Mouse (Mus musculus) hindbrain, embryonic 12.5 days (tissue): ENCODE measurements around the gene Igf1. TPM values are rescaled to one million over a fixed set of nuclear protein-coding genes. Genes with fewer than 3 reads are reported as not detected.
A peak's percentile ranks its signal among the peaks of the same experiment; 100 is the strongest.

ENCODE experiments used
- ATAC-seq: fragments of 200-750 bp; cut with Nextera tagmentation; 2 replicates; pipeline ENCODE4 v1.8.0; 2017; ENCODE audit warnings: moderate TSS enrichment; ENCODE audit not compliant: low FRiP score
- H3K27ac ChIP-seq: fragments of 300-500 bp; sonication (generic); 2 replicates; pipeline ENCODE4 v1.5.1; 2016; ENCODE audit warnings: mild to moderate bottlenecking
- H3K27me3 ChIP-seq: fragments of 300-500 bp; sonication (generic); 2 replicates; pipeline ENCODE4 v1.6.1; 2016; ENCODE audit warnings: mild to moderate bottlenecking
- H3K36me3 ChIP-seq: fragments of 300-500 bp; sonication (generic); 2 replicates; pipeline ENCODE4 v1.6.1; 2016; ENCODE audit warnings: mild to moderate bottlenecking
- H3K4me1 ChIP-seq: fragments of 300-500 bp; sonication (generic); 2 replicates; pipeline ENCODE4 v1.6.1; 2016
- H3K4me2 ChIP-seq: fragments of 300-500 bp; sonication (generic); replicated peaks from 2 replicates; pipeline ENCODE4 v1.6.1; 2016; ENCODE audit warnings: mild to moderate bottlenecking
- H3K4me3 ChIP-seq: fragments of 300-500 bp; sonication (generic); 2 replicates; pipeline ENCODE4 v1.5.1; 2016; ENCODE audit warnings: mild to moderate bottlenecking
- H3K9ac ChIP-seq: fragments of 300-500 bp; sonication (generic); 2 replicates; pipeline ENCODE4 v1.6.1; 2016; ENCODE audit warnings: mild to moderate bottlenecking, moderate library complexity
- H3K9me3 ChIP-seq: fragments of 300-500 bp; sonication (generic); replicated peaks from 2 replicates; pipeline ENCODE4 v1.6.1; 2016; ENCODE audit warnings: mild to moderate bottlenecking
- WGBS: fragments of 180-500 bp; shearing (Covaris S2); methylation state at CpG from one replicate; pipeline ENCODE4 v1.1.7; 2016; 5-methylcytosine and 5-hydroxymethylcytosine counted together
- polyA plus RNA-seq: library from polyadenylated mRNA; unstranded; fragments of >200 nt; fragmentation: Nextera tagmentation; extraction: Ambion mirVana; gene quantifications from 2 replicates; pipeline ENCODE4 v1.2.1, GENCODE M21; 2016

The Igf1 gene
- polyA plus RNA-seq, 1 experiment from 2014 or later: 21.3 TPM

DNA sequence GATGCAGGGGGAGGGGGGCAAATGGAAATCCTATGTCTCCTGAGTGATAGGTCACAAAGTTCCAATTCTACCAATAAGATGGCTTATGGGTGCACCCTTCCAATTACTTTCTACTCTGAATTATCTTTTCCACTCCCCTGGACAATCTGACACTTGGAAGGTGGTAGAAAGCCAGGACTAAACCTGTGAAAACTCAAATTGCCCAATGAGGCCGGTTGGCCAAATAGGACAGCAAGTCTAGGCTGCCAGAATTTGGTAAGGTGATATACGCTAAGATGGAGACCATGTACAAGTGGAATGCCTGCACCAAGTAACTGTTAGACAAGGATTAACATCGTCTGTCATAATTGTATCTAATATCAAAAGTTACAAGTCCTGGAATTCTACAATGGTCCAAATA lies 55.8 kb downstream of the Igf1 start:
- Histone ChIP-seq H3K4me3 (no peak overlapping the region), H3K4me2 (no peak overlapping the region), H3K4me1 (no peaks in the 10 kb centered on the region), H3K36me3 (no peaks in the 10 kb centered on the region), H3K9ac (no peak overlapping the region), H3K27ac (no peak overlapping the region), H3K27me3 (no peaks in the 10 kb centered on the region), H3K9me3 (no peaks in the 10 kb centered on the region)
- WGBS: 92% methylated on average over 3 of the region's 3 CpGs
- ATAC-seq: no peak

DNA sequence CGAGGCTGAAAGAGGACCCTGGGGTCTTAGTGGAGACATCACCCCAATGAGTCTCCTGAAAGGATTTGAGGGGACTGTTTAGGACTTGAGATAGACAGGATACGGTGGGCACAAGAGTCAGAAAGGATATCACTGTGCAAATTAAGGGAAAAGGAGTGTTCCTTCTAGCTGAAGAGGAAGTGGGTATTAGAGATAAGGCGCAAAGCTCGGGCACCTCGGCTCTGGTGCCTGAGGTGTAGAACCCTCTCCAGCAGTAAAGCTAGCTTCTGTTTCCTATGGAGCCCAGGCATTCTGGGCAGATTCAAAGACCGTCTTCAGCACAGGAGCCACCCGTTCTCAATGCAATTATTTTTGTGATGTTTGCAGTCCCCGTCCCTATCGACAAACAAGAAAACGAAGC lies 56.9 kb downstream of the Igf1 start:
- H3K9ac ChIP-seq: no peak overlapping the region
- ATAC-seq: no peak
- 87% methylated on average over 10 of the region's 10 CpGs for WGBS

DNA sequence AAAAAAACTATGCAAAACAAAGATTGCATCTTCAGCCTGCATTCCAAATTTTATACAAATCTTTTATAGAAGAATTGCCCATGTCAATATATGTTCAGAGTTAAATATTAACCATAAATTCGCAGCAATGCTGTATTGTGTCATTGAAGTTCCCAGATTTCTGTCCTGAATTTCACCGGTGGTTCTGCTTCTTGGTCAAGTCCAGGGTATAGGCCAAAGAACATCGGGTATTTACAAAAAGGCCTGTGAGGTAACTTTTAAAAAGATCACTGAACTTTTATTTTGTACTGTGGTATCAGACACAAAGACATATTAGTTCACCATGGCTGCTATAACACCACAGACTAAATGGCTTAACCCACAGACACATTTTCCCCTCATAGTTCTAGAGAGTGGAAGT lies 57.7 kb downstream of the Igf1 start:
- Histone ChIP-seq H3K4me3 (no peak overlapping the region), H3K27me3 (no peaks in the 10 kb centered on the region), H3K9ac (no peak overlapping the region), H3K4me2 (no peak overlapping the region), H3K4me1 (no peaks in the 10 kb centered on the region), H3K9me3 (no peaks in the 10 kb centered on the region), H3K36me3 (no peaks in the 10 kb centered on the region), H3K27ac (no peak overlapping the region)
- ATAC-seq: no peak
- 91% methylated on average over 3 of the region's 3 CpGs for WGBS

More for the DNA sequence above, 56.9 kb downstream of the Igf1 start:
- no peaks in the 10 kb centered on the region for H3K9me3 ChIP-seq
- no peaks in the 10 kb centered on the region for H3K27me3 ChIP-seq
- no peaks in the 10 kb centered on the region for H3K4me1 ChIP-seq
- H3K4me3 ChIP-seq: no peak overlapping the region
- H3K27ac ChIP-seq: no peak overlapping the region
- no peaks in the 10 kb centered on the region for H3K36me3 ChIP-seq
- no peak overlapping the region for H3K4me2 ChIP-seq

DNA sequence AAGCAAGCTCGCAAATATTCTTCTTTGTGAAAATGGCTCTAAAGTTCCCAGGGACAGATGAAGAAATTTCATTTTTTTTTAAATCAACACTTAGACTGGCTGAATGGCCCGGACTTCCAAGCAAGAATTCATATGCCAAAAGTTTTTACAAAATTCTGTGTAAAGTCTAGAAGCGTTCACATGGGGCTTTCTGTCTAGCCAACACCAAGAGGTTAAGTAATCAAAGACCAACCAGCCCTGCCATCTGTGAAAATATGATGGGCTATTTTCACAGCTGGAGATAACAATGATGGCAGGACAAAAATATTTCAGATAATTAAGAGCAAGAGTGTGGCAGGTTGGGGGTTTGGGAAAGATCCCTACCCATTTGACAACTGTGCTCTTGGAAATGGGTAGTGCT lies 64.2 kb downstream of the Igf1 start:
- H3K27ac ChIP-seq: no peak overlapping the region
- no peaks in the 10 kb centered on the region for H3K27me3 ChIP-seq
- WGBS: 80% methylated on average over 3 of the region's 3 CpGs
- H3K9ac ChIP-seq: no peak overlapping the region
- H3K4me3 ChIP-seq: no peak overlapping the region
- no peaks in the 10 kb centered on the region for H3K36me3 ChIP-seq
- H3K4me2 ChIP-seq: no peak overlapping the region
- H3K4me1 ChIP-seq: peaks cover 10% of the 10 kb centered on the region
- H3K9me3 ChIP-seq: no peaks in the 10 kb centered on the region
- no peak for ATAC-seq

DNA sequence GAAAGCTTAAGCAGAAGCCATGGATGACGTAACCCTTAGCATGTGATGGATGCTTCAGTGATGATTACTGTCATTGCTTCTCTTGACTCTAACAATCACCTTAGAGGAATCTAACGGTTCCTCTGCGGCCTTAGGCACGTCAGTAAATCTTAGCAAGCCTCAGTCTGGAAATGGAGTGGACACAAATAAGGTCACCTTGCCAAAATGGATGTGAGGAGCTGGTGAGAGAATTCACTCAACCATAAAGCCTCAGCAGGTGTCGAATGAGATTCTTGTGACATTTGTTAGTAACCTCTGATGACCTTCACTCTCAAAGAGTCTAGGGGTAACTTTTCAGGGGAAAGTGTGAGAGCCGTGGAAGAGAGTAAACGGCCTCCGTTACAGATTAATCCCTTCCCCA lies 68.5 kb downstream of the Igf1 start:
- H3K27ac ChIP-seq: 0 out of 2 replicates have a peak overlapping the region, but pooled peaks have one; percentile 52
- no peaks in the 10 kb centered on the region for H3K36me3 ChIP-seq
- no peak for ATAC-seq
- H3K9me3 ChIP-seq: no peaks in the 10 kb centered on the region
- 51% methylated on average over 8 of the region's 8 CpGs for WGBS
- no peak overlapping the region for H3K9ac ChIP-seq
- peaks cover 10% of the 10 kb centered on the region for H3K4me1 ChIP-seq
- H3K27me3 ChIP-seq: no peaks in the 10 kb centered on the region
- H3K4me2 ChIP-seq: no peak overlapping the region
- no peak overlapping the region for H3K4me3 ChIP-seq

DNA sequence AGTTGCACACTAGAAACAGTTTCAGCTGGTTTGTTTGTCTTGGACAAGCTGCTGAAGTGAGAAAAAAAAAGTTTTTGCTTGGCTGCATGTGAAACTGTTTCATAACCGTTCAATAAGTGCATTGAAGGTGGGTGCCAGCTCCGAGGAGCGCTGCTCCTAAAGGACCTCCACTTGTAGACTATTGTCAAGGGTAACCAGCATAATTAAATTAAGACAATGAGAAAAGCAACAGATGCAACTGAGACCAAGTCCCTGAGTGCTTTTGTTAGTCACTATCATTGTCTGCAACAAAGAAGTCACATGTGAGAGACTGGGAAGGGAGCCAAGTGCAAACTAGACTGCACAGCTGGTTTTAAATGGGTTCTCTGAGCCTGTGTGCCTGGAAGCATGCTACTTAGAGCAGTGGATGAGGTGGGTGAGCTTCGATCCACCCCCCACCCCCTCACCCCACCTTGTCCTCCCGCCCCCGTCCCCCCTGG lies 69.1 kb downstream of the Igf1 start:
- no peak overlapping the region for H3K4me3 ChIP-seq
- H3K9me3 ChIP-seq: no peaks in the 10 kb centered on the region
- H3K4me2 ChIP-seq: no peak overlapping the region
- peaks cover 10% of the 10 kb centered on the region for H3K4me1 ChIP-seq
- H3K27me3 ChIP-seq: no peaks in the 10 kb centered on the region
- whole genome bisulfite sequencing: 14% methylated on average over 5 of the region's 6 CpGs
- peak overlapping the region; percentile 52; the same call in 1 of the 2 replicates for H3K27ac ChIP-seq
- H3K9ac ChIP-seq: no peak overlapping the region
- ATAC-seq: peak; percentile 95
- H3K36me3 ChIP-seq: no peaks in the 10 kb centered on the region

DNA sequence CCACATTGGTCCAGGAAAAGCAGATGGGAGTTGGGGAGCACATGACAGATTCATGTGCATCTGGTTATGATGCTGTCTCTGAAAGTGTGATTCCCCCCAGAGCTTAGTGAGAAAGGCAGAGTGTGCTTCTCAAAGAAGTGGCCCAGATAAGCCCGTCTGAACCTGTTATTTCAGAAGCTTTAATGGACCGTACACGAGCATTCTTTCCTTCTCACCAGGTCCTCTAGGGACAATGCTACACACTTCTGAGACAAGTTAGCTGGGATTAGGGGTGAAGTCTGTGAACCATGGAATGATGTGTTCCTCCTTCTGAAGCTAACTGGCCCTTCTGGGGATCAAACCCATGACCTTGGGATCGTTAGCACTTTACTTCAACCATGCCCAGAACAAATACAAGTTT lies 90.1 kb downstream of the Igf1 start:
- H3K9ac ChIP-seq: no peak overlapping the region
- WGBS: 76% methylated on average over 4 of the region's 4 CpGs
- no peak overlapping the region for H3K27ac ChIP-seq
- H3K4me1 ChIP-seq: no peaks in the 10 kb centered on the region
- H3K4me3 ChIP-seq: no peak overlapping the region
- no peak for ATAC-seq
- H3K9me3 ChIP-seq: no peaks in the 10 kb centered on the region
- no peaks in the 10 kb centered on the region for H3K27me3 ChIP-seq
- H3K4me2 ChIP-seq: no peak overlapping the region
- no peaks in the 10 kb centered on the region for H3K36me3 ChIP-seq

DNA sequence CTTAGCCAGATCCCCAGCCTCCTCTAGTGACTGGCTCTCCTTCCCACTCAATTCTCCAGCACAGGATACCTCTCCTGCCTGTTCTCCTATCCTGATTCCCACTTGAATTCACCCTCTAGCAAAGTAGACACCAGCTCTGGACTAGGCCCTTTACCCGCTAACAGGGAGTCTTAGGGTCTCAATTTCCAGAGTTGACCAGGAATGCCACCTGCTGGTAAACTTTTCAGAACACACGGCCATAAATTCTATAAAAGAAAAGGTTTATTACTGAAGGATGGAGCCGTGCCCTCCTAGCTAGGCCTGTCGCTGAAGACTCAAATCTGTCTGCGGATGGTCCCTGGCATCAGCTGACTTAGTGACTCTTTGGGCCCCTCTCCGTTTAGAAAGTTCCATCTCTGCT lies 113.5 kb downstream of the Igf1 start:
- Histone ChIP-seq H3K4me2 (no peak overlapping the region), H3K4me1 (no peaks in the 10 kb centered on the region), H3K4me3 (no peak overlapping the region), H3K27me3 (no peaks in the 10 kb centered on the region), H3K9me3 (no peaks in the 10 kb centered on the region), H3K36me3 (no peaks in the 10 kb centered on the region), H3K27ac (no peak overlapping the region), H3K9ac (no peak overlapping the region)
- no peak for ATAC-seq
- 78% methylated on average over 6 of the region's 6 CpGs for WGBS

DNA sequence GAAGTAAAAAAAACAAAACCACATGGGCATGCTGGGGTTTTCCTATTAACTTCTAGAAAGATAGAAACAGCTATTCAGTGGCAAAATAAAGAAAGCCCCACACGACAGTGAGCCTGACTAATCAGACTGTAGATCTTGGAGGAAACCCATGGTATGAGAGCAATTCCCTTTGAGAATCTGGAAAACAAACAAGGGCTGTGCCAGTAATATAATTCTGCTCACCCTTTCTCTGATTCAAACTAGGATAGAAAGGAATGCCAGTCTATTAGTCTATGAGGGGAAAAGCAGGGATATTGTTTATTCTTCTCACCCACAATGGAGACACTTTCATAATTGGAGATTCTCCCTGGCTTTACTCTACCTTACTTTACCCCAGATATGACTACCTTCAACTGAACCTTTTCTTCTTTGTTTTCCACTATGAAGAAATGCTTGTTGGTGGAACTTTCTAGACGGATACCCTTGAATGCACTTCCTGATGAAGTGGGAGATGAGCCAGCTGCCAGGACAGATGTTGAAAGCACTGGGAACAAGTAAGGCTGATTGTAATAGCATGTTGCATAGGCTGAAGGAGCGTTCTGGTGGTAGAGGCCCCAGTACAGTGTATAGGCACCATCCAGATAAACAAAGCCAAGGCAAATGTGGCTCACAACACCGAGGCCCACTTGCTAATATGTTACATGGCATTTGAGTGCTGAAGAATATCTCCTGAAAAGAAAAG lies 116.0 kb downstream of the Igf1 start:
- H3K4me1 ChIP-seq: no peaks in the 10 kb centered on the region
- ATAC-seq: no peak
- H3K27me3 ChIP-seq: no peaks in the 10 kb centered on the region
- 74% methylated on average over 4 of the region's 4 CpGs for WGBS
- no peaks in the 10 kb centered on the region for H3K9me3 ChIP-seq
- no peak overlapping the region for H3K27ac ChIP-seq
- no peak overlapping the region for H3K4me2 ChIP-seq
- H3K9ac ChIP-seq: no peak overlapping the region
- no peaks in the 10 kb centered on the region for H3K36me3 ChIP-seq
- H3K4me3 ChIP-seq: no peak overlapping the region

DNA sequence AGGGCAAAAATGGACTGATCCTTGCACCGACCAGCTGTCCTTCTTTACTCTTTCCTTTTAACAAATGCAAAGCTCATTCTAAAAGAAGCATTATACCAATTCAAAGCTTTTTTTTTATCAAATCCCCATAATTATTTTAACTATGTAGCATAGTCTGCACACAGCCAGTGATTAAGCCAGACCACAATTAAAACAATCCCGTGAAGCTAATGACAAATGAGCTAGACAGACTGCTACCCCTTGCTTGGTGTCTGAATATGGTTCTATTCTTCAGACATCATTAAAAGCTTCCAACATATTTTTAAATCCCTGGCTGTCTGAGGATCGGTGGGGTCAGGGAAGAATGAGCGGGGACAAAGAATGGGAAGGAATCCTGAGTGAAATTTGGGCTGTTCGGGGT lies 127.3 kb downstream of the Igf1 start:
- Histone ChIP-seq H3K27me3 (no peaks in the 10 kb centered on the region), H3K4me3 (no peak overlapping the region), H3K27ac (no peak overlapping the region), H3K9ac (no peak overlapping the region), H3K36me3 (no peaks in the 10 kb centered on the region), H3K4me1 (no peaks in the 10 kb centered on the region), H3K4me2 (no peak overlapping the region), H3K9me3 (no peaks in the 10 kb centered on the region)
- ATAC-seq: no peak
- 82% methylated on average over 5 of the region's 5 CpGs for WGBS

DNA sequence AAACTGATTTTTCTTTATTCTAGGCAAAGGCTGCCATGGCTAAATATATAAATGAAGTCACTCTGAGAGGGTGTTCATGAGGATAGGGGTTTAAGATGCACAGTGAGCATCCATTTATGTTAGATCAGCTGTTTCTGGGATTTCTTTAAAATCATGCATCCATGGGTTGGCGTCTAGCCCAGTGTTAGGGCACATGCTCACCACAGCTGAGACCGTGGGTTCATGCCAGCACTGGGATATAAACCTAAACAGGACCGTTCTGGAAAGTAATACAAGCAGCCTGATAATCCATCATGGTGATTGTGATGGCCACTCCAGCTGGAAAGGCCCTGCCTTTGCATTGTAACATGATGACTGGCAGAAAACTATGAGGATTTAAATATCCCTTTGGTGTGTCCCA lies 128.1 kb downstream of the Igf1 start:
- H3K27me3 ChIP-seq: no peaks in the 10 kb centered on the region
- 83% methylated on average over 3 of the region's 3 CpGs for WGBS
- H3K4me2 ChIP-seq: no peak overlapping the region
- H3K9me3 ChIP-seq: no peaks in the 10 kb centered on the region
- no peak overlapping the region for H3K9ac ChIP-seq
- no peaks in the 10 kb centered on the region for H3K4me1 ChIP-seq
- ATAC-seq: no peak
- no peak overlapping the region for H3K4me3 ChIP-seq
- no peaks in the 10 kb centered on the region for H3K36me3 ChIP-seq
- H3K27ac ChIP-seq: no peak overlapping the region
